Mouse (Mus musculus) ES-Bruce4 (cell line): Measurements from ENCODE around the gene Snta1.

Experiments used
- CTCF ChIP-seq: IDR thresholded peaks from one replicate; pipeline ENCODE4 v1.8.1; 2011; ENCODE audit warnings: low read depth, low read length
- EP300 ChIP-seq: IDR thresholded peaks from 2 replicates; pipeline ENCODE4 v1.6.1; 2011; ENCODE audit warnings: low read depth, low read length; ENCODE audit not compliant: insufficient read depth

GRCm38 (mm10) chr2:154454605-154455004 lies 46.7 kb upstream of the Snta1 start:
- TF ChIP-seq CTCF (no peak), EP300 (no peak)
